Mouse (Mus musculus): ENCODE results near the gene Olfr1469.
"Not testable (repeated sequence)": the region's sequence is repeated elsewhere in the genome, so short reads cannot be mapped to it uniquely, and the experiment has no call there.

Olfr1469 gene

GRCm38 (mm10) chr19:13407549-13407948, at the start of gene Olfr1469:
Olfr1469 (plus strand) TSS chr19:13407849.
- no peak for DNase-seq

GRCm38 (mm10) chr19:13361936-13362335, 45.7 kb upstream of the Olfr1469 start, which contains the start of gene Olfr1467:
Olfr1467 (plus strand) TSS chr19:13362236.
- no peak for DNase-seq

- DNase-seq: not testable (repeated sequence)
Measured at GRCm38 (mm10) chr19:13443109-13443508, 35.5 kb downstream of the Olfr1469 start, which contains the start of gene Olfr1471. Olfr1471 (plus strand) TSS chr19:13443409.

DNA sequence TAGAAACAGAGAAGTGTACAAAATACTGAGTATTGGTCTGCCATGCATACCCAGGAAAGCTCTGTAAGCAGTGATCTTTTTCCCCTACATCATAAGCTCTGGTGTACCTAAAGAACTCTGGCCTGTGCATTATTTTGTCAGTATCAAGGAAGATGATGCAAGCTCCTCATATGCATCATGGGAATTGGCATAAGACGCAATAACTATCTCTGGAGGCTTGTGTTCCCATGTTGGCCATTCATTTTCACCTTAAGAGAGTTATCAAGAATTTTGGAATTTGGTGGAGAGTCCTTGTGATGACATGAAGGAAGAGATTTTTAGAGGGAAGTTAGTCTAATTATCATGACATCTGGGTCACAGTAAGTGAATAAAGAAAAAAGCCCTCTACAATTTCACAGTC, 48.3 kb downstream of the Olfr1469 start, which contains the start of gene Olfr1472:
Gene Olfr1472, minus strand, starts transcription at position 101 of the 400 bp plus-strand sequence.
- DNase-seq: no peak

Data from kidney, adult 8-10 months (tissue).